Mouse (Mus musculus) cerebellum, postnatal 4 days (tissue): ENCODE results near the gene Usp34.
A peak's percentile ranks its signal among the peaks of the same experiment; 100 is the strongest.
"Not testable (repeated sequence)": the region's sequence is repeated elsewhere in the genome, so short reads cannot be mapped to it uniquely, and the experiment has no call there.

Experiments used
- DNase-seq, 2 experiments: peaks; one replicate each; pipeline ENCODE4 v3.0.0; 2022; ENCODE audit warnings: low spot score in 2 of 2, mixed read lengths in 1 of 2

Usp34 gene

DNA sequence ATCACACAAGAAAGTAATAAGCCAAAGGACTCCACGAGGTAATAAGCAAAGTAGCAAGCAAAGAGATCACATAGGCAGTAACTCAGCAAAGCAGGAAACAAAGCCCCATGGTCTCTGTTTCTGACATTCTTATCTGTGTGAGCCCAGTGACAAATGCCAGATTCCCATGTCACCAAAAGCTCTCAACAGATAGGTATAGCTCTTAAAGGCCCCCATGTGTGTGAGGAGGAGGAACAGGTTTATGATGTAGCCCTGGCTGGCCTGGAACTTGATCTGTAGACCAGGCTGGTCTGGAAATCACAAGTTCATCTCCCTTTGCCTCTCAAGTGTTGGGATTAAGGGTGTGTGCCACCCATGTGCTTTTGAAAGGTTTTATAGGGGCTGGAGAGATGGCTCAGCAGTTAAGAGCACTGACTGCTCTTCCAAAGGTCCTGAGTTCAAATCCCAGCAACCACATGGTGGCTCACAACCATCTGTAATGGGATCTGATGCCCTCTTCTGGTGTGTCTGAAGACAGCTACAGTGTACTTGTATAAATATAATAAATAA, 53.1 kb downstream of the Usp34 start:
- not testable (repeated sequence) for DNase-seq

DNA sequence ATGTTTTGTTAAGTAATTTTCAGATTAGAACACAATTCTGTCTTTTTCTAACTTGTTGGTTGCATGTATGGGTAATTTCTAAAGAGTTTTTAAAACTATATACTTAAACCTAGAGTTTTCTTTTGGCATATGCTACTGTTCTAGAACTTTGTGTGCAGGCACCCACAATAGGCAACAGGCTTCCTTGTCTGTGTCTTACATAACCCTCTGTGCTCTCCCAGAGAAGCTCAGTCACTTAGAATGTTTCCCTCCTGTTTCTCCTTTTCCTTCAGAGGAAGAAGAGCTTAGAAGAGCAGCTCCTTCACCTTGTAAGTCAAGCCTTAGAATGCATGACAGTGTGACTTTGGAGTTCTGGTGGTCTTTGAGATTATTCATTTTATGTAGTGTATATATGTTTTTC, 55.6 kb downstream of the Usp34 start:
- DNase-seq, result no peak

DNA sequence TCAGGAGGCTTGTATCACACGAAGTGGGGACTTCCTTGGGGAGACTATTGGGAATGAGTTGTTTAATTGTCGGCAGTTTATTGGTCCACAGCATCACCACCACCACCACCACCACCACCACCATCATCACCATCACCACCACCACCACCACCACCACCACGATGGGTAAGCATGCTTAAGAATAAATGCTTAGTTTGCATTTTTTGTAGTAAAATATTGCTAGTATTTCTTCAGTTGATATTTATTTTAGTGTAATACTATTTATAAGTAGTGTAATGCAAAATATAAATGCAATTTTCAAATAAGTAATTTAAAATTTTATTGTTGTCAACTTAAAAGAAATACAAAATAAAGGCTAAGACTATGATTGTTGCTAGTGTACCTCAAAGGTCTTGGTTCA, 57.7 kb downstream of the Usp34 start:
- no peak for DNase-seq

DNA sequence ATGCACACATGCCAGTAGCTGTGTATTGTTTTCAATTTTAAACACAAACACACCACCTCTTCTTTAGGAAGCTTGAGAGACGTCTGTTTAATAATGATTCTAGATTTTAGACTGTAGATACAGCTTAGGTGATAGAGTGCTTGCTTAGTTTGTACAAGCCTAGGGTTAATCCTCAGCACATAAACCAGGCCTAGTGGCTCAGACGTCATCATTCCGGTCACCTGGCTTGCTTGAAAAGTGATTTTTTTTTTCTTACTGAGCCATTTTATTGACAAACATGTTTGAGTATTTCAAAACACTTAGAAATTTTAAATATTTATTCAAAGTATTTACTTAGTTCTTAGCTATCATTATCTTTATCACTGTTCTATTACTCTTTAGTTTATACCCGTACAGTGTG, 65.3 kb downstream of the Usp34 start:
- no peak for DNase-seq

DNA sequence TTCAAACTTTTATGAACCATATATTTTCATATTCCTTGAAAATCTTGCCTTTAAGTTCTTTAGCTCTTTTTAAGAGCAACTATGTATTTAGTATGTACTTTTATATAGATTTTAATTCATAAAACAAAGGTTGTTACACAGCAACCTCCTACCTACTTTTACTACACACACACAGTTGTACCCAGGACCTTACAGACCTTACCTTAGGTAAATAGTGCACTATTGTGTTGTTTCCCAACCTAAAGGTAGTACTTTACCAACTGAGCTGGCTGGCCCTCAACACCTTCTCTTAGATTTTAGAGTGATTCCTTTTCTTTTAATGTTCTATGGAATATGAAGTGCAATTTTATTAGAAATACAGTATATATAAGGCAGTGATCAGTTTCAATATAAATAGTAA, 65.8 kb downstream of the Usp34 start:
- no peak for DNase-seq

DNA sequence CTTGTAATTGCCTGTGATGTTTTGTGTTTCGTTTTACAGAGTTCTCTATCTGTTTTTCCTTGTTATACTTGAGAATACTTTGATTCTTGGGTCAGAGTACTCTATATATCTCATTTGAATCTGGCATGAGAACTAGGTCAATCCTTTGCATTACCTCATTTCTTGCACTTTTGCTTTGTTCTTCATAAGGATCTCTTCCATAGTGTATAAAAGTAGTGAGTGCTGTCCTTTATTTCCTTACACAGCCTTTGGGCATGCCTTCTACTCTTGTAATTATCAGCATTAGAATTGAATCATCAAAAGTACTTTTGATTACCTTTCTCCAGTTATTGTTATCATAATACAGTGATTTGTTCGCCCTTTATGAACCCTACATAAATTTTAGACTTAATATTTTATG, 73.4 kb downstream of the Usp34 start:
- no peak for DNase-seq

DNA sequence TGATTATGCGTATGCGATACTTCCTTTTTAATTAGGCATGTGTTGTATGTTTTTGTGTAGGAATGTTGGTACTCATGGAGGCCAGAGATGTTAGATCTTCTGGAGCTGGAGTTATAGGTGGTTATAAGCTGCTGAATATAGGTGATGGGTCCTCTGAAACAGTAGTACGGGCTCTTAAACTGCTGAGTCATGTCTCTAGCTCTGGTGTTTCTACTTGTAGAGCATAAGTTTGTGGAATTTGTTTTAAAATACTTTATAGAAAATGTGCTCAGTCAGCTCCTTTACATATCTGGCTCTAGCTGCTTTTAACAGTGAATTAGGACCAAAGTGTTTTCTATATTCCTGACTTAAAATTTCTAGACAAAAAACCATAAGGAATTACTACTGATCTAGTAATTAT, 73.9 kb downstream of the Usp34 start:
- no peak for DNase-seq

DNA sequence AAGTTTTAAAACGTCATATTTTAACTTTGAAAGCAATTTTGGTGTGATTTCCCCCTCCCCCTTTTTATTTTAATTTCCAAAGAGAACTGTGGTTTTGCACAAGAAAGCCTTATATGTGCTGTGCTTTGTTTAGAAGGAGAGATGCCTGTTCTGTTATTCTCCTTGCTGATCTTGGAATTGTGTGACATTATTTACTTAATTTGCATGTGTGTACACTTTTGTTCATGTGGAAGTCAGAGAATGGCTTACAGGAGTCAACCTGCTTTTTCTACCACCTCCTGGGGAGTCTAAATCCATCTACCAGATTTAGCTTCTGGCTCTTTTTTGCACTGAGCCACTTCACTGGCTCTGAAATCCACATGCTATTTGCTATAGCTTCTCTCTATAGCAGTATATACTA, 76.1 kb downstream of the Usp34 start:
- DNase-seq, result no peak

DNA sequence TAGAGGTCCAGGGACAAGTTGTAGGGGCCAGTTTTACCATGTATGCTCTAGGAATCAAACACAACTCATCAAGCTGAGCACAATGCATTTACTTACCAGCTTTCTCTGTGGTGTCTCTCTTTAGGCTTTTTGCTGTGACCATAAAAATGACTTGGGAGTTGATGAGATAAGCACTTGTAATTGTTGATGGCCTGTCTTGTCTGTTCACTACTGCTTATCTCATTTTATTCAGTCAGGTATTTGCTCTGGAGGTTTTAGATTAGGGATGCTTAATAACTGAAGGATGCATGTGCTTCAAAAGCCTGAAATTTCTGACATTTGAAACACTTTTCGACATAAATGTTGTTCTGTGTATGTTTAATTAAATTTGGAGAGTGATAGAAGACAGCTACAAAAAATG, 83.0 kb downstream of the Usp34 start:
- no peak for DNase-seq

DNA sequence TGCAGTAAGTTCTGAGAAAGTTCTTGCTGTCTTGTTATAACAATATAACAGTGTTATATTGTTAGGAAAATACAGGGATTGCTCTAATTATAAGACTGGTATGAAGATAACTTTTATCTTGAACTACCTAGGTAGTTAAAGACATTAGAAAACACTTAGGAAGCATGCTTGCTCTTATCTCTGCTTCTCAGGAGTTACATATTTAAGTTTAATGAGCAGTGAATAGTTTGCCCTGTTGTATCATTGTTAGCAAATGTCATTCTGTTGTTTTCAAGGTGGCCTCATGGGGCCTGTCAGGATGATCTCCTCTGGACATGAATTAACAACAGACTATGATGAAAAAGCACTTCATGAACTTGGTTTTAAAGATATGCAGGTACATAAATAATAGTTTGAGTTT, 85.9 kb downstream of the Usp34 start:
- no peak for DNase-seq

DNA sequence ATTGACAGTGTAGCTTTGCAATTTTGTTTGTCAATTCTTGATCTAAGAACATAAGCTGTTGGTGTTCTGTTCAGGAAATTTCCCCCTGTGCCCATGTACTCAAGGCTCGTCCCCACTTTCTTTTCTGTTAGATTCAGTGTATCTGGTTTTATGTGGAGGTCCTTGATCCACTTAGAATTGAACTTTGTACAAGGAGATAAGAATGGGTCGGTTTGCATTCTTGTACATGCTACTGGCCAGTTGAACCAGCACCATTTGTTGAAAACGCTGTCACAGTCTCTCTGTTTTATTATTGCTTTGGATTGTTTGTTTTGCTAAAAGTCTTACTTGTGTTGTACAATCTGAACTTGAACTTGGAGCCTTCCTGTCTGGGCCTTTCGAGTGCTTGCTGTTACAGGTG, 89.9 kb downstream of the Usp34 start:
- no peak for DNase-seq

DNA sequence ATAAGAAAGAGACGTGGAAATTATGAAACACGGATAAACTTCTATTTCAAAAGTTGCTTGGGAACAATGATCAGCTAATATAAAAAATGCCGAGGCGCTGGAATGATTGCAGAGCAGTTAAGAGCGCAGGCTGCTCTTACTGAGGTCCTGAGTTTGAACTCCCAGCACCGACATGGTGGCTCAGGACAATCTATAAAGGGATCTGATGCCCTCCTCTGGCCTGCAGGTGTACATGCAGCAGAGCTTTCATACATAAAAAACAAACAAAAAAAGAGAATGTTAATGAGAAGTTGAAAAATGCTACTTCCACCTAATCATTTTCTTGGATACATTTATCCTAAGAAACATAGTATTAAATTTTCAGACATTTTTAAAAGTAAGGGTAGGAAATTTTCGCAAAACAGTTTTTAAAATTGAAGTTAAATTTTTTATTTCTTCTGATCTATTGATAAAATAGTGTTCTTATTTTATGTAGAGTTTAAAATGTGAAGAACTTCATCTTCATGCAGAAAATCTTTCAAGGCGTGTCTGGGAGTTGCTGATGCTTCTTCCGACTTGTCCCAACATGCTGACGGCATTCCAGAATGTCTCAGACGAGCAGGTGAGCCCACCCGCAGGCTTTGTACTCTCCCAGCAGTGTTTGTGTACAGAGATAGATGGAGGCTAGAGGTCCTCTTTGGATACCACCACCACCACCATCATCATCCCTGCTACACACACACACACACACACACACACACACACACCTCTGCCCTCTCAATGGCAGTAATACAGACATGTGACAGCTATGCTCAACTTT, 94.5 kb downstream of the Usp34 start:
- no peak for DNase-seq

DNA sequence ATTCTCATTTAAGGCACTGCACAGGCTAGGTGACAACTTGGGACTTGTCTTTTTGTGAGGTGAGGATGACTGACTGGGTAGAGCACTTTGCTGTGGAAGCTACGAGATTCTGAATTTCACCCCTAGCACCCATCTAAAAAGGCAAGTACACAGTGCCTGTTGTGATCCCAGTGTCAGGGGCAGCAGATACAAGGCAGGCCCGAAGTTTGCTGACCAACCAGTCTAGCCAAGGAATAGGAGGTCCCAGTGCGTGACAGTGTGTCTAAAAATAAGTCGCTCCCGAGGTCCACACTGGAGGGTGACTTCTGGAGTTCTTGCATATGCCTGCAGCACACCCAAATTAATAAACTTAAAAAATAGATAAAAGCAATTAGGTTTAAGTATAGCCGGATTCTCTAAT, 121.6 kb downstream of the Usp34 start:
- DNase-seq, result no peak

DNA sequence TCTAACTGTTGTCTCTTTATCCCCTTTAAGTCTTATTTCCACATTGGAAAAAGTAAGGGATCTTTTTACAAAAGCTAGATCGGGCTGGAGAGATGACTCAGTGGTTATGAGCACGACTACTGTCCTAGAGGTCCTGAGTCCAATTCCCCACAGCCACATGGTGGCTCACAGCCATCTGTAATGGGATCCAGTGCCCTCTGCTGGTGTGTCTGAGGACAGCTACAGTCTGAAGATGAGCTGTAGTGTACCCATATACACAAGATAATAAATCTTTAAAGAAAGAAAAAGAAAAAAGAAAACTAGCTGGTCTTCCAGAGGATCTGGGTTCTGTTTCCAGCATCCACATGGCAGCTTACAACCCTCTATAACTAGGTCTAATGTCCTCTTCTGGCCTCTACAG, 123.3 kb downstream of the Usp34 start:
- DNase-seq, result no peak

DNA sequence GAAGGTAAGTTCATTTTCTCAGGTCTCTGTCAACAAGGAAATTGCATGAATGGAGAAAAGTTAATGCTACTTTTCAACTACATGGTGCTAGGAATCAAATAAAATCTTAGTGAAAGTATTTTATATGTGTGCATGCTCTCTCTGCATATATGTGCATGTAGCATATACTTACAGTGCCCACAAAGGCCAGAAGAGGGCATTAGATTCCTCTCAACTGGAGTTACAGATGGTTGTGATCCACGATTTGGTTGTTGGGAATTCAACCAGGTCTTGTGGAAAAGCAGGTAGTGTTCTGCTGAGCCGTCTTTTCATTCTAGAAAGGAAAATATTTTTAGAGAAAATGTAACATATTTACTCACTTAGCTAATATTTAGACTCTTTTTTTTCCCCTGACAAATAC, 129.4 kb downstream of the Usp34 start:
- DNase-seq, result no peak

DNA sequence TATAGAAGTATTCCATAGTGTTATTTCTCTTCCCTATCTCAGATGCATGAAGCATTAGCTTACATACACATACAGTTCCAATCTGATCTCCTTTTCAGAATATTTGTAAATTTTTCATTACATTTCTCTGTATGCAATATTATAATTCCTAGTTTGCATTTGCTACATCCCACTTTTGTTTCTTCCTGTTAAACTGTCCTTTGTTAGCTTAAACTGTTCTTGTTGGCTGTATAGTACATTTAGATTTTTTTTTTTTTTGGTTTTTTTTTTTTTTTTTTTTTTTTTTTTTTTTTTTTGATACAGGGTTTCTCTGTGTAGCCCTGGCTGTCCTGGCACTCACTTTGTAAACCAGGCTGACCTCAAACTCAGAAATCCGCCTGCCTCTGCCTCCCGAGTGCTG, 159.2 kb downstream of the Usp34 start:
- DNase-seq, result not testable (repeated sequence)

DNA sequence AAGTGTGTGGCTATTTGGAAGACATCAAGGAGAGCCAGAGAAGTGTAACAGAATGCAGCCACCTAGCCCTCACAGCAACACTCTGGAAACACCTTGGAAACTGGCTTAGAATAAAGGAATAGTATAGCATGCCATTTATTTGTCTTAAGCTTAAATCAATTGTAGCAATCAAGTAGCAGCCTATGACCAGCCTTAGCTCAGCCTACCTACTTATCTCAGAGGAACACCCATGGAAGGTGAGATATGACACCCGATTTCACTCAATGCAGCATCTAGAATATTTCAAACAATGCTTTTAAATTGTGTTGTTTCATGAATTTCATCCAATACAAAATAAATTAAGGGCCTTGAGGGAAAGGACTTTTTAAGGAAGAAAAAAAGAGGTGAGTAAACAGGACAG, 183.3 kb downstream of the Usp34 start:
- DNase-seq, result no peak

DNA sequence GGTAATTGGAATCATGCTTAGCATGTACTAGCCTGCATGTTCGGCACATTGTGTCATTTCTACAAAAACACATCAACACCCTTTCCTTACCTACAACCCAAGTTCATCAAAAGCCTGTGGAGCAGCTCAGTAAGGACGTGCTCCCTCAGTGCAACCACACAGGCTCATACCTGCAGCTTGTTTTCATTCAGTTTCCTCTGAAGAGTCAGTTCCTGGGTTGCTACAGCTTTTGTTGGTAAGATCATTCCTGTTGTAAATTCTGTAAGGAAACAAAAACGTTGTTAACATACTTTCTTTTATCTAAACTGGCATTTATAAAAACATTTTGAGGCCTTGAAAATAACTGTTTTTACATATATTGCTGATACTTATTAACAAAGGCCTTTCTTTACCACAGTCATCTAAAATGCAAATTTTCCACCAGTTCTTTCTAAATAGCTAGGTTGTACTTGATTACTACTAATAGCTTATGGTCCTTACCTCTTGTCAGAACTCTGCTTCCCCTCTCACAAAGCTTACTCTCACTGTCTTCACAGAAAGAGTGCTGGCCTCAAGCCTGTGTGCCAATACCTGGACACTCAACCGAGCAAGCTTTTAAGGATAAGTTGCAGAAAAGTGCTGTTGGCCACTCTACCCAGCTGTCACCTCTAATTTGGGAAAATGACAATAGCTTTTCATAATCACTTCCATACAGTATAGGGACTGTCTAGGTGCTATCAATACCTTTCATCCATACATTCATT, 185.5 kb downstream of the Usp34 start:
- DNase-seq, result no peak

DNA sequence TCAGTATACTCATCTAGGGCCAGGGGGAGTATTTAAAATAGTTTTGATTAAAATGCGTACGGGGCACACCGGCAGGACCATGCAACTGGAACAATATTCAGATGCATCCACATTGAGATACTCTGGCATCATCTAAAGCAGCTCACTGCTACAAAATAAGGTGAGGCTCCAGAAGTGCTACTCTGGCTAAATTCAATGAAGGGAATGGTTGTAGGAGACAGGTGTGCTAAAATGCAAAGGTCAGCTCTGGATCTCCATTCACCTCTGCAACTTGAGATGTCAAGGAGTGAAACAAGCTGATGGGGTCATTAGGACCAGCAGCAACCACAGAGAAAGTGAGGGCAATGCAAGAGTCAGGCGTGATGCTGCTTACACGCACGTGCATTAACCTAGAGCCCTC, 188.5 kb downstream of the Usp34 start:
- no peak for DNase-seq

DNA sequence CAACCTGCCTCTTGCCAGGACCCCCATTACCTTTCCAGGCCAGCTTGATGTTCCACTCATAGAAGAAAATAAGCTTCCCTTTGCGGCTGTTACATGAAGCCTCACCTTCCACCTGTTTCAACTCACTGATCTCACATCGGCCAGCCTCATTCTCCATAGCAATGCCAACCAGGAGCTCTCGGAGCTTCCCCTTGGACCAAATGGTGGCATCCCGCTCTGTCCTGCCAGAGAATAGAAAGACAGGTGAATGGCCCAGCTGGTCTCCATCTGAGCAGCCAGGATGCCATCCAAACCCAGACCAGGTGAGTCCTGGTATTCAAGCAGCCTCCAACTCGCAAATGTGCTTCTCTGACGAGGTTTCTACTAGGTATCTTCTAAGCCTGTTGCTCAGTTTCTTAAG, 190.0 kb downstream of the Usp34 start:
- no peak for DNase-seq

DNA sequence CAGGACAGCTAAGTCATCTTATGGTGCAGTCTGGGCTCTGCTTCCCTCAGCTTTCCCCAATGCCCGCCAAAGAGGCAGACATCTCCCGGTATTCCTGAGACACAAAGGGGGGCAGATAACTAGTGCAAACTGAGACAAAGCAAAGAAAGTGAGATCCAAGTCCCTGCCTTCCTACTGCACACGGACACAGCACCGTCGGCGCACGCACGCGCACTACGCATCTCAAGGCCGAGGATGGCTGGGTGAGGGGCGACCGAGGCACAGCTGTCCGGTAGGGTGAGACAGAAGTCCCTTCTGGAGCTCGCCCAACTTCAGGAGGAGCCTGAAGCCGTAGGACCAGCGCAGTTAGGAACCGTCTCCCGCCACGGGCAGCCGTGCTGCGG, 190.6 kb downstream of the Usp34 start:
- DNase-seq, result peak; percentile 57 to 72

DNA sequence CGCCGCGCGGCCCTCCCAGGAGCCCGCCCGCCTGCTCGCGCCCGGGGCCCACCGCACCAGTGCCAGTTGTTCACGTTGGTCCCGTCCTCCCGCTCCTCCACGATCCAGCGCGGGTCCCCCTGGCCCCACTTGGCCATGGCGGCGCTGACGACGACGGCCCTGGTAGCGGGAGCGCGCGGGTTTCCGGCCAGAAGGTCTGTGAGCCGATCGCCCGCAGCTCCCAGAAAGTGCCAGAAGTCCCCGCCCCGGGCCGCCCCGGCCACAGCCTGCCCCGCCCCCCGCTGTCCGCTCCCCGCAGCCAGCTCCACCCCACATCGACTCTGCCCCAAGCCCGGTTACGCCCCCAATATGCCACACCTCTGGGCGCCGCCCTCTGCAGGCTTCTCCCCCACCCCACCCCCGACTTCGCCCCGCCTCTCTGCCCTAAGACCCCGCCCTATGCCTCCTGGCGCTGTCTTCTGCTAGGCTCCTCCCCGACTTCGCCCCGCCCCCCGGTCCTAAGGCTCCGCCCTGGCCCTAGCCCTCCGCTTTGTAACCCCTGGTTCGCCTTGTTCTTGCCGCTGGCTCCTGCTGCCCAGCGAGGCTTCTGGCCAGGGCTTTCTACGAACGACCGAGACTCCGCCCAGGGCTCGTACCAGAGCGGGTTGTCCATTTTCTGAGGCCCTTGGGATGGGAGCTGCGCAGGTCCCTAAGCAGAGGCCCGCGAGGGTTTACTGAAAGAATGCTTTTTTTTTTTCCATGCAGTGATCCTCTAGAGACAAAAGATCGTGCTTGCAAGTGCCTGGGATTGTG, 191.2 kb downstream of the Usp34 start, which contains the start of gene Ahsa2:
Gene Ahsa2, minus strand, starts transcription at position 313 of the 792 bp plus-strand sequence.
- DNase-seq, result peak; percentile 93 to 96
